Mouse (Mus musculus) urinary bladder, postnatal 25 days (tissue): ENCODE measurements around the gene Def6.
"Not testable (repeated sequence)": the region's sequence is repeated elsewhere in the genome, so short reads cannot be mapped to it uniquely, and the experiment has no call there.

Source experiments
- DNase-seq: peaks from one replicate; pipeline ENCODE4 v3.0.0; 2022; ENCODE audit warnings: low spot score

Gene Def6

GRCm38 (mm10) chr17:28208314-28208612, 685 bp downstream of the Def6 start:
- no peak for DNase-seq

- DNase-seq, result no peak
Observed at GRCm38 (mm10) chr17:28209457-28210110, 2.0 kb downstream of the Def6 start.

GRCm38 (mm10) chr17:28211921-28212341, 4.4 kb downstream of the Def6 start:
- no peak for DNase-seq

GRCm38 (mm10) chr17:28212391-28212790, 4.8 kb downstream of the Def6 start:
- DNase-seq, result no peak

GRCm38 (mm10) chr17:28213236-28213635, 5.7 kb downstream of the Def6 start:
- DNase-seq, result no peak

GRCm38 (mm10) chr17:28216791-28217190, 9.2 kb downstream of the Def6 start:
- DNase-seq, result no peak

- DNase-seq, result no peak
Observed at GRCm38 (mm10) chr17:28217721-28218649, 10.4 kb downstream of the Def6 start.

- DNase-seq, result not testable (repeated sequence)
Observed at GRCm38 (mm10) chr17:28222463-28222862, 14.9 kb downstream of the Def6 start.

GRCm38 (mm10) chr17:28223561-28224391, 16.2 kb downstream of the Def6 start:
- DNase-seq, result peak; percentile 83

- no peak for DNase-seq
Observed at GRCm38 (mm10) chr17:28224615-28225014, 17.0 kb downstream of the Def6 start.

- DNase-seq, result peak; percentile 88
Observed at GRCm38 (mm10) chr17:28226014-28226413, 18.4 kb downstream of the Def6 start.

GRCm38 (mm10) chr17:28230486-28230885, 22.9 kb downstream of the Def6 start:
- DNase-seq, result no peak

- DNase-seq, result no peak
Observed at GRCm38 (mm10) chr17:28231026-28231736, 23.6 kb downstream of the Def6 start.

GRCm38 (mm10) chr17:28232475-28233060, 25.0 kb downstream of the Def6 start, which contains the start of gene Ppard:
Gene Ppard (plus strand): TSS chr17:28232700.
- peak; percentile 99 for DNase-seq

GRCm38 (mm10) chr17:28233091-28233731, 25.6 kb downstream of the Def6 start:
- DNase-seq, result no peak

- no peak for DNase-seq
Observed at GRCm38 (mm10) chr17:28234641-28235040, 27.1 kb downstream of the Def6 start.

GRCm38 (mm10) chr17:28235982-28236635, 28.5 kb downstream of the Def6 start:
- DNase-seq, result no peak

- no peak for DNase-seq
Observed at GRCm38 (mm10) chr17:28236636-28237015, 29.0 kb downstream of the Def6 start.

GRCm38 (mm10) chr17:28237362-28237761, 29.8 kb downstream of the Def6 start:
- no peak for DNase-seq

- DNase-seq, result no peak
Observed at GRCm38 (mm10) chr17:28237874-28238273, 30.3 kb downstream of the Def6 start.
